In the genomic region with DNA sequence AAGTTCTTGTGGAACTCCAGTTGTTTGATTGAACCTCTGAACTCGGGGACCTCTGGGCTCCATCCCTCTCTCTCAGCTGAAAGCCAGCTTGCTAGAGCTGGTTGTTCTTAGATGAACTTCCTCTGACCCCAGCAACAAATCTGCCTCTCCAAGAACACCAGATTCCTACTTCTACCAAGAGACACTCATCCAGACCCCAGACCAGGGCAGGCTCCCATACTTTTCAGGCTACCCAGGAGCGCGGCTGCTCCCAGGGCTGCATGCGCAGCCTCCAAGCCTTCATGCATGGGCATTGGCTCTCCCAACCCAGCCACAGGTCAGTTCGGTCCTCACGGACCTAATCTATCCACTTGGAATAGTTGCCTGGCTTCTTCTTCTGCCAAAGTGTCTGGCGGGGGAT, we compare ENCODE assay signal across 8 mouse cellular contexts. TPM values are rescaled to one million over a fixed set of nuclear protein-coding genes. Genes with fewer than 3 reads are reported as not detected.
DNase-seq lines count a peak whose midpoint lies in the region; ATAC-seq and TF ChIP-seq lines count a peak whose summit lies in the region.

A gene (plus strand): TSS at position 217 of the 400 bp plus-strand sequence.

- no peak for ATAC-seq in heart, embryonic 13.5 days (ENCODE audit: extremely low read depth, insufficient number of reproducible peaks, low FRiP score, low TSS enrichment)

- H3K4me2 ChIP-seq in heart, embryonic 13.5 days = no peak within 1 kb of the TSS

- TF ChIP-seq POLR2A in ES-Bruce4 (IDR thresholded peaks at IDR 0.05; ENCODE audit: insufficient read depth, low read length) = no peak
- TF ChIP-seq POLR2A in small intestine, adult 2 months (IDR thresholded peaks at IDR 0.05; ENCODE audit: low read depth, low read length) = no peak

- 43% methylated on average over 7 of the region's 7 CpGs for WGBS in heart, embryonic 13.5 days
- WGBS in small intestine, adult 2 months = 78% methylated on average over 7 of the region's 7 CpGs

- no peaks in the 10 kb centered on the region for H3K9me3 ChIP-seq in ES-Bruce4 (replicated peaks; ENCODE audit: control insufficient read depth, insufficient read depth, low read length, poor library complexity, severe bottlenecking)
- no peaks in the 10 kb centered on the region; the same call in 1 of the 2 replicates for H3K9me3 ChIP-seq in heart, embryonic 13.5 days

- H3K27ac ChIP-seq in ES-Bruce4 (ENCODE audit: insufficient read depth, low read length) = no peak within 1 kb of the TSS
- 0 out of 2 replicates have a peak within 1 kb of the TSS, but pooled peaks have one; percentile 32 for H3K27ac ChIP-seq in heart, embryonic 13.5 days (replicated peaks)
- no peak within 1 kb of the TSS for H3K27ac ChIP-seq in small intestine, adult 2 months (ENCODE audit: insufficient read depth, low read depth, low read length)

- H3K4me1 ChIP-seq in ES-Bruce4 (ENCODE audit: control insufficient read depth, insufficient read depth, low read length) = no peaks in the 10 kb centered on the region
- H3K4me1 ChIP-seq in heart, embryonic 13.5 days = peaks cover 27% of the 10 kb centered on the region
- H3K4me1 ChIP-seq in small intestine, adult 2 months (ENCODE audit: control insufficient read depth, insufficient read depth, insufficient read length, low read length) = no peaks in the 10 kb centered on the region

- no peak within 1 kb of the TSS for H3K9ac ChIP-seq in ES-Bruce4 (ENCODE audit: low read depth, poor library complexity, severe bottlenecking)
- H3K9ac ChIP-seq in heart, embryonic 13.5 days = no peak within 1 kb of the TSS

- intact Hi-C loops in gastrocnemius, postnatal 36 days (cut with DNase I) = no loop called here
- intact Hi-C loops in left cerebral cortex, postnatal 14 days (cut with DNase I) = no loop called here

- H3K27me3 ChIP-seq in ES-Bruce4 (ENCODE audit: control insufficient read depth, insufficient read depth, low read length, poor library complexity, severe bottlenecking) = no peaks in the 10 kb centered on the region
- no peaks in the 10 kb centered on the region for H3K27me3 ChIP-seq in heart, embryonic 13.5 days (replicated peaks)
- H3K27me3 ChIP-seq in small intestine, adult 2 months (ENCODE audit: control insufficient read depth, insufficient read depth, low read length) = no peaks in the 10 kb centered on the region

- H3K36me3 ChIP-seq in ES-Bruce4 (ENCODE audit: control insufficient read depth, insufficient read depth, low read length, poor library complexity, severe bottlenecking) = no peaks in the 10 kb centered on the region
- no peaks in the 10 kb centered on the region for H3K36me3 ChIP-seq in heart, embryonic 13.5 days
- H3K36me3 ChIP-seq in small intestine, adult 2 months (ENCODE audit: control insufficient read depth, insufficient read depth, low read length) = no peaks in the 10 kb centered on the region

- DNase-seq in gastrocnemius, postnatal 10 days = no peak
- DNase-seq in gastrocnemius, postnatal 36 days = no peak
- no peak for DNase-seq in left cerebral cortex, postnatal 14 days (ENCODE audit: low spot score in 2 of 2)
- DNase-seq in frontal cortex, postnatal 14 days (ENCODE audit: low spot score in 2 of 2) = no peak
- DNase-seq in urinary bladder, postnatal 36 days (ENCODE audit: low spot score in 2 of 2) = no peak

- TF ChIP-seq CTCF in ES-Bruce4 (IDR thresholded peaks at IDR 0.05; ENCODE audit: low read depth, low read length) = no peak
- TF ChIP-seq CTCF in small intestine, adult 2 months (IDR thresholded peaks at IDR 0.05; ENCODE audit: extremely low read depth, insufficient read length, insufficient replicate concordance, low read depth, low read length) = no peak

- H3K4me3 ChIP-seq in ES-Bruce4 (ENCODE audit: low read depth, low read length) = no peak within 1 kb of the TSS
- H3K4me3 ChIP-seq in heart, embryonic 13.5 days = no peak within 1 kb of the TSS
- H3K4me3 ChIP-seq in small intestine, adult 2 months (ENCODE audit: low read depth, low read length) = no peak within 1 kb of the TSS

- no peak for TF ChIP-seq EP300 in ES-Bruce4 (IDR thresholded peaks at IDR 0.05; ENCODE audit: insufficient read depth, low read depth, low read length)

RNA-seq across cellular contexts. Expression of the gene that starts here (rescaled TPM):
- total RNA-seq in gastrocnemius, postnatal 10 days (2021) = 100 to 1,000 TPM; 211 to 268 TPM
- 1 to 10 TPM; 5.2 to 8.3 TPM for total RNA-seq in gastrocnemius, postnatal 36 days (2021)
- polyA plus RNA-seq in ES-Bruce4 (2011; ENCODE audit: insufficient read depth, insufficient read length, low read depth, missing spikeins) = 50.5 and 54.4 TPM in 2 replicates
- 2,537 and 2,584 TPM in 2 replicates for polyA plus RNA-seq in heart, embryonic 13.5 days (2015; fragmentation: Nextera tagmentation; extraction: Ambion mirVana)
- 100 to 1,000 TPM; 115 to 130 TPM for total RNA-seq in left cerebral cortex, postnatal 14 days (2021)
- 15.1 and 38.1 TPM in 2 replicates for polyA plus RNA-seq in small intestine, adult 2 months (2012; rRNA removed)

Comparison
In these comparisons a context has a peak if more than half of its experiments do, and no peak if none do; other contexts are left out.
1. RNA of the gene that starts here (total RNA-seq): 211 to 268 TPM in gastrocnemius, postnatal 10 days and 115 to 130 TPM in left cerebral cortex, postnatal 14 days; 5.2 to 8.3 TPM in gastrocnemius, postnatal 36 days; every median in the first group is over 10 times any median in the second.
2. RNA of the gene that starts here (polyA plus RNA-seq): 2,537 to 2,584 TPM in heart, embryonic 13.5 days; 50.5 to 54.4 TPM in ES-Bruce4 and 15.1 to 38.1 TPM in small intestine, adult 2 months; every median in the first group is over 10 times any median in the second.